8 mouse cellular contexts compared by ENCODE assay signal in the genomic region with DNA sequence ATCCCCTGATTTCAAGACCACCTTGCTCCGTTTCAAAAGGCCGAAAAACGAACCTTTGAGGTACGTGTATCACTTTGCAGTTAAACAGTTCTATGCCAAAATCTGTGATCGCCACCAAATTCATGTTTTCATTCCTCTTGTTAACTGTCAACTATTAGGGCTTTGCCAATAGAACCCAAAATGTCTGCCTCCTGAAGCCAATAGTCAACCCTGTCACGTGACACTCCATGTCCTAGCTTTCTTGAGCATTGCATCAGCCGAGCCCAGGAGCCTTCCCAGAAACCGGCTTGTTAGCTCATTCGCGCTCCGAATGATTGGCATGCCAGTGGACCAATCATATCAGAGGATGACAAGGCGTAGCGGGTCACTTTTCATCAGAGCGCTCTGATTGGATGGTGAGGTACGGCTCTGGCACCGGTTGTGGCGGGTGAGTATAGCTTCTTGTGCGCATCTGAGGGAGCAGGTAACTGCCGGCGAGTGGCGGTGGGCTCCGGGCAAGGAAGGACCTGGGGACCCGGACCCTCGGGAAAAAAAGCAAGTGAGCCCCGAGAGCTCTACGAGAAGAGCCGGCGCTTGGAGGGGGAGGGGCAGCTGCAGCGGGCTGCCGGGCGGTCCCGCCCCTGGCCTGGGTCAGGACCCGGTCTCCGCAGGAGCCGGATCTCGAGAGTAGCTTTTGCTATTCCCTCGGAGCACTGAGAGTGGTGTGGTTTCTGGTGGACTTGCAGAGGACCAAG. TPM values are rescaled to one million over a fixed set of nuclear protein-coding genes. Genes with fewer than 3 reads are reported as not detected.
A peak's percentile ranks its signal among the peaks of the same experiment; 100 is the strongest.
DNase-seq lines count a peak whose midpoint lies in the region; ATAC-seq and TF ChIP-seq lines count a peak whose summit lies in the region.

No protein-coding gene starts in this region.

- peak overlapping the region; percentile 65 for H3K4me2 ChIP-seq in forebrain, embryonic 13.5 days
- H3K4me2 ChIP-seq in liver, postnatal 0 days (ENCODE audit: low read depth, low read length), result peak overlapping the region; percentile 71
- H3K4me2 ChIP-seq in neural tube, embryonic 14.5 days (ENCODE audit: low read depth, low read length), result peak overlapping the region; percentile 73

- no peaks in the 10 kb centered on the region for H3K27me3 ChIP-seq in ES-Bruce4 (ENCODE audit: control insufficient read depth, insufficient read depth, low read length, poor library complexity, severe bottlenecking)
- H3K27me3 ChIP-seq in forebrain, embryonic 13.5 days, result peaks cover 22% of the 10 kb centered on the region
- H3K27me3 ChIP-seq in liver, postnatal 0 days (ENCODE audit: insufficient read depth, low read length), result no peaks in the 10 kb centered on the region
- no peaks in the 10 kb centered on the region for H3K27me3 ChIP-seq in neural tube, embryonic 14.5 days (ENCODE audit: control insufficient read depth, insufficient read depth, low read length)

- peaks cover 34% of the 10 kb centered on the region for H3K36me3 ChIP-seq in ES-Bruce4 (ENCODE audit: control insufficient read depth, insufficient read depth, low read length, poor library complexity, severe bottlenecking)
- H3K36me3 ChIP-seq in forebrain, embryonic 13.5 days (ENCODE audit: poor library complexity, severe bottlenecking), result peaks cover 21% of the 10 kb centered on the region
- peaks cover 24% of the 10 kb centered on the region for H3K36me3 ChIP-seq in liver, postnatal 0 days (replicated peaks; ENCODE audit: insufficient read depth, low read length)
- H3K36me3 ChIP-seq in neural tube, embryonic 14.5 days (ENCODE audit: control insufficient read depth, insufficient read depth, low read length), result peaks cover 18% of the 10 kb centered on the region

- H3K9ac ChIP-seq in ES-Bruce4 (ENCODE audit: low read depth, poor library complexity, severe bottlenecking), result peak overlapping the region; percentile 94
- H3K9ac ChIP-seq in forebrain, embryonic 13.5 days, result peak overlapping the region; percentile 83
- peak overlapping the region; percentile 80 for H3K9ac ChIP-seq in liver, postnatal 0 days (replicated peaks)
- peak overlapping the region; percentile 74 for H3K9ac ChIP-seq in neural tube, embryonic 14.5 days (replicated peaks; ENCODE audit: low read depth, low read length)

- TF ChIP-seq POLR2A in ES-Bruce4 (IDR thresholded peaks at IDR 0.05; ENCODE audit: insufficient read depth, low read length), result no peak

- H3K9me3 ChIP-seq in ES-Bruce4 (replicated peaks; ENCODE audit: control insufficient read depth, insufficient read depth, low read length, poor library complexity, severe bottlenecking), result no peaks in the 10 kb centered on the region
- H3K9me3 ChIP-seq in forebrain, embryonic 13.5 days (replicated peaks), result no peaks in the 10 kb centered on the region
- no peaks in the 10 kb centered on the region for H3K9me3 ChIP-seq in liver, postnatal 0 days (ENCODE audit: low read length)
- H3K9me3 ChIP-seq in neural tube, embryonic 14.5 days (ENCODE audit: control insufficient read depth, low read length), result no peaks in the 10 kb centered on the region

- 0 out of 2 replicates have a peak, but pooled peaks have one; percentile 18 for TF ChIP-seq EP300 in ES-Bruce4 (IDR thresholded peaks at IDR 0.05; ENCODE audit: insufficient read depth, low read depth, low read length)
- 0 out of 2 replicates have a peak, but pooled peaks have one; percentile 18 for TF ChIP-seq EP300 in liver, postnatal 0 days (IDR thresholded peaks at IDR 0.05; ENCODE audit: low read depth)

- TF ChIP-seq CTCF in ES-Bruce4 (IDR thresholded peaks at IDR 0.05; ENCODE audit: low read depth, low read length), result no peak
- no peak for TF ChIP-seq CTCF in liver, postnatal 0 days (IDR thresholded peaks at IDR 0.05; ENCODE audit: low read depth)

- no peaks in the 10 kb centered on the region for H3K4me1 ChIP-seq in ES-Bruce4 (ENCODE audit: control insufficient read depth, insufficient read depth, low read length)
- peaks cover 18% of the 10 kb centered on the region for H3K4me1 ChIP-seq in forebrain, embryonic 13.5 days
- peaks cover 30% of the 10 kb centered on the region for H3K4me1 ChIP-seq in liver, postnatal 0 days (ENCODE audit: insufficient read depth)
- H3K4me1 ChIP-seq in neural tube, embryonic 14.5 days (ENCODE audit: control insufficient read depth, insufficient read depth, low read length), result peaks cover 14% of the 10 kb centered on the region

- ATAC-seq in cerebellum, adult (ENCODE audit: insufficient number of reproducible peaks, low FRiP score, low TSS enrichment), result peak; percentile 100
- ATAC-seq in forebrain, embryonic 13.5 days, result peak; percentile 100
- ATAC-seq in liver, postnatal 0 days, result peak; percentile 99
- ATAC-seq in neural tube, embryonic 14.5 days (ENCODE audit: low read depth), result peak; percentile 100

- 5% methylated on average over 37 of the region's 37 CpGs for WGBS in forebrain, embryonic 13.5 days
- 7% methylated on average over 37 of the region's 37 CpGs for WGBS in large intestine, adult 2 months
- WGBS in liver, postnatal 0 days (ENCODE audit: insufficient replicate concordance), result 7% methylated on average over 37 of the region's 37 CpGs
- 7% methylated on average over 37 of the region's 37 CpGs for WGBS in neural tube, embryonic 14.5 days

- peak; percentile 99 to 100 for DNase-seq in heart, postnatal 10 days
- DNase-seq in large intestine, adult 2 months (ENCODE audit: low read depth, low spot score), result peak; percentile 100
- DNase-seq in liver, postnatal 0 days, result peak; percentile 94
- peak; percentile 91 for DNase-seq in testis, postnatal 10 days (ENCODE audit: low spot score)

- intact Hi-C loops in heart, postnatal 10 days (cut with DNase I), result no loop called here

- H3K27ac ChIP-seq in ES-Bruce4 (ENCODE audit: insufficient read depth, low read length), result peak overlapping the region; percentile 83
- peak overlapping the region; percentile 64 for H3K27ac ChIP-seq in forebrain, embryonic 13.5 days
- peak overlapping the region; percentile 83 for H3K27ac ChIP-seq in liver, postnatal 0 days (ENCODE audit: low read depth)
- H3K27ac ChIP-seq in neural tube, embryonic 14.5 days (ENCODE audit: low read depth, low read length), result peak overlapping the region; percentile 85

- peak overlapping the region; percentile 92 for H3K4me3 ChIP-seq in ES-Bruce4 (ENCODE audit: low read depth, low read length)
- H3K4me3 ChIP-seq in forebrain, embryonic 13.5 days, result peak overlapping the region; percentile 76
- peak overlapping the region; percentile 62 for H3K4me3 ChIP-seq in liver, postnatal 0 days (ENCODE audit: low read depth, low read length)
- peak overlapping the region; percentile 73 for H3K4me3 ChIP-seq in neural tube, embryonic 14.5 days (ENCODE audit: low read depth, low read length)

RNA-seq across cellular contexts. Expression of a gene that starts 0.7 kb away (rescaled TPM):
- 146 and 153 TPM in 2 replicates for polyA plus RNA-seq in ES-Bruce4 (2011; ENCODE audit: insufficient read depth, insufficient read length, low read depth, missing spikeins)
- polyA plus RNA-seq in forebrain, embryonic 13.5 days (2015; fragmentation: Nextera tagmentation; extraction: Ambion mirVana), result 62.6 and 69.7 TPM in 2 replicates
- total RNA-seq in heart, postnatal 10 days (2021), result 10 to 100 TPM; 39.1 to 42.0 TPM
- polyA plus RNA-seq in large intestine, adult 2 months (2012; rRNA removed), result 27.9 and 37.2 TPM in 2 replicates
- polyA plus RNA-seq in liver, postnatal 0 days (2015; fragmentation: Nextera tagmentation; extraction: Ambion mirVana), result 23.1 and 26.0 TPM in 2 replicates
- 76.4 and 93.5 TPM in 2 replicates for polyA plus RNA-seq in neural tube, embryonic 14.5 days (2014; fragmentation: Nextera tagmentation; extraction: Ambion mirVana)

RNA-seq across cellular contexts. Expression of a gene that starts 2.1 kb away (rescaled TPM):
- 23.5 and 24.8 TPM in 2 replicates for polyA plus RNA-seq in ES-Bruce4 (2011; ENCODE audit: insufficient read depth, insufficient read length, low read depth, missing spikeins)
- polyA plus RNA-seq in forebrain, embryonic 13.5 days (2015; fragmentation: Nextera tagmentation; extraction: Ambion mirVana), result 8.4 and 9.9 TPM in 2 replicates
- 10 to 100 TPM; 12.2 to 12.8 TPM for total RNA-seq in heart, postnatal 10 days (2021)
- 3.5 and 4.3 TPM in 2 replicates for polyA plus RNA-seq in large intestine, adult 2 months (2012; rRNA removed)
- polyA plus RNA-seq in liver, postnatal 0 days (2015; fragmentation: Nextera tagmentation; extraction: Ambion mirVana), result 3.5 and 3.9 TPM in 2 replicates
- polyA plus RNA-seq in neural tube, embryonic 14.5 days (2014; fragmentation: Nextera tagmentation; extraction: Ambion mirVana), result 6.3 and 7.6 TPM in 2 replicates

RNA-seq across cellular contexts. Expression of a gene that starts 22.5 kb away (rescaled TPM):
- not detected in 2 replicates for polyA plus RNA-seq in ES-Bruce4 (2011; ENCODE audit: insufficient read depth, insufficient read length, low read depth, missing spikeins)
- polyA plus RNA-seq in forebrain, embryonic 13.5 days (2015; fragmentation: Nextera tagmentation; extraction: Ambion mirVana), result not detected in 2 replicates
- total RNA-seq in heart, postnatal 10 days (2021), result not detected
- 0.10 TPM in 1 of 2 replicates, not detected in the other for polyA plus RNA-seq in large intestine, adult 2 months (2012; rRNA removed)
- 6.1 and 7.0 TPM in 2 replicates for polyA plus RNA-seq in liver, postnatal 0 days (2015; fragmentation: Nextera tagmentation; extraction: Ambion mirVana)
- not detected in 2 replicates for polyA plus RNA-seq in neural tube, embryonic 14.5 days (2014; fragmentation: Nextera tagmentation; extraction: Ambion mirVana)

RNA-seq across cellular contexts. Expression of a gene that starts 36.0 kb away (rescaled TPM):
- polyA plus RNA-seq in ES-Bruce4 (2011; ENCODE audit: insufficient read depth, insufficient read length, low read depth, missing spikeins), result 71.7 and 71.8 TPM in 2 replicates
- 14.0 and 14.7 TPM in 2 replicates for polyA plus RNA-seq in forebrain, embryonic 13.5 days (2015; fragmentation: Nextera tagmentation; extraction: Ambion mirVana)
- total RNA-seq in heart, postnatal 10 days (2021), result 10 to 100 TPM; 39.2 to 41.1 TPM
- 20.6 and 24.2 TPM in 2 replicates for polyA plus RNA-seq in large intestine, adult 2 months (2012; rRNA removed)
- 6.9 and 7.0 TPM in 2 replicates for polyA plus RNA-seq in liver, postnatal 0 days (2015; fragmentation: Nextera tagmentation; extraction: Ambion mirVana)
- polyA plus RNA-seq in neural tube, embryonic 14.5 days (2014; fragmentation: Nextera tagmentation; extraction: Ambion mirVana), result 14.0 and 14.8 TPM in 2 replicates

RNA-seq across cellular contexts. Expression of a gene that starts 58.6 kb away (rescaled TPM):
- polyA plus RNA-seq in ES-Bruce4 (2011; ENCODE audit: insufficient read depth, insufficient read length, low read depth, missing spikeins), result not detected in 2 replicates
- 0.15 and 0.22 TPM in 2 replicates for polyA plus RNA-seq in forebrain, embryonic 13.5 days (2015; fragmentation: Nextera tagmentation; extraction: Ambion mirVana)
- under 1 TPM; 0.12 to 0.24 TPM for total RNA-seq in heart, postnatal 10 days (2021)
- polyA plus RNA-seq in large intestine, adult 2 months (2012; rRNA removed), result 0.05 TPM in 1 of 2 replicates, not detected in the other
- polyA plus RNA-seq in liver, postnatal 0 days (2015; fragmentation: Nextera tagmentation; extraction: Ambion mirVana), result not detected in 2 replicates
- 0.70 and 1.5 TPM in 2 replicates for polyA plus RNA-seq in neural tube, embryonic 14.5 days (2014; fragmentation: Nextera tagmentation; extraction: Ambion mirVana)

Comparison
In these comparisons a context has a peak if more than half of its experiments do, and no peak if none do; other contexts are left out.
1. Peak in every context shown above with its lines: DNase-seq, ATAC-seq, H3K4me3 ChIP-seq and H3K27ac ChIP-seq.